Mouse (Mus musculus): ENCODE results near the gene Ppip5k2.

- TF ChIP-seq CTCF (IDR thresholded peaks at IDR 0.05; ENCODE audit: insufficient read depth, low read length) = no peak
- no peak for TF ChIP-seq POLR2A (IDR thresholded peaks at IDR 0.05; ENCODE audit: borderline replicate concordance, extremely low read depth, low read depth, low read length)
These were observed 15.8 kb downstream of the Ppip5k2 start for GRCm38 (mm10) chr1:97754392-97754791.

Measured in lung, adult 2 months (tissue).